Mouse (Mus musculus) embryonic fibroblast, embryonic 13.5 days (primary cell): ENCODE measurements around the gene Gpr34. TPM values are rescaled to one million over a fixed set of nuclear protein-coding genes. Genes with fewer than 3 reads are reported as not detected.

Source experiments
- H3K27ac ChIP-seq: 2 replicates; pipeline ENCODE4 v1.5.1; 2012; ENCODE audit warnings: low read length, control low read depth, inconsistent platforms; ENCODE audit not compliant: insufficient read depth
- H3K4me1 ChIP-seq: 2 replicates; pipeline ENCODE4 v1.6.1; 2011; ENCODE audit warnings: low read length; ENCODE audit not compliant: control insufficient read depth, insufficient read depth
- H3K4me3 ChIP-seq: 2 replicates; pipeline ENCODE4 v1.5.1; 2011; ENCODE audit warnings: mild to moderate bottlenecking, control low read depth, low read length; ENCODE audit not compliant: insufficient read depth
- CTCF ChIP-seq: IDR thresholded peaks from 2 replicates; pipeline ENCODE4 v1.5.1; 2011; ENCODE audit warnings: mild to moderate bottlenecking, control low read depth, low read length, moderate library complexity, borderline replicate concordance; ENCODE audit not compliant: insufficient read depth
- POLR2A ChIP-seq: IDR thresholded peaks from 2 replicates; pipeline ENCODE4 v1.6.1; 2011; ENCODE audit warnings: low read depth, mild to moderate bottlenecking, control low read depth, low read length, moderate library complexity
- polyA plus RNA-seq: library from polyadenylated mRNA; stranded (reverse); fragments of >200 nt; gene quantifications from 2 replicates; pipeline ENCODE4 v1.2.4, GENCODE M21; 2011; ENCODE audit warnings: low read depth; ENCODE audit not compliant: missing spikeins, insufficient read length

The Gpr34 gene
- not detected in 2 replicates for polyA plus RNA-seq

DNA sequence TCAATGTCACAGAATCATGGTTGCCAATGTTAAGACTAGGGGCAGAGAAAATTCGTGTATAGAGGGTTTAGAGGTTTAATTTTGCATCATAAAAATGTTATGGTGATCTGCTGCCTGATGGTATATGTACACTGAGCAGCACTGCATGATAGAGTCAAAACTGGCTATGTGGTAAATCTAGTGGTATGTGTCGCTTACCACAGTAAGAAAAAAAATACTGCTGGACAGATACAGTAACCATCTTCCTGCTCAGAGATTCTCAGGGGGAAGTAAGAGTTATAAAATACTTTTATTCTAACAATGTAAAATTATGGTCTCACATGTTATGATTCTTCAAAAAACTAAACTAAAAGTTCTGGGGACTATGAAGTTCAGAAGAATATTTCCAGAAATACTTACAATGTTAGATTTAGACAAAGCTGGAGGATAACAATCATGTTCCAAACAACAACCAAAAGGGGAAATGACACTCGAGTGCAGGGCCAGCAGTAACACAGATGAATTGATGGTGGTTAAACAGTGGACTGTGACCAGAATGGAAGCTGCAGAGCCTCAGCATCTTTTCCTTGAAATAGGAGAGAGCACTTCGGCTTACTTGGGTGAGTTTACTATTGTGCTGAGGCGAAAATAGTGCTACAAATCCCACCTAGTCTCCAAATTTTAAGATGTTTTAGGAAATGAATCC is at the start of gene Gpr34:
Gpr34 (plus strand) TSS at position 491 of the 685 bp plus-strand sequence.
- TF ChIP-seq POLR2A: no peak
- no peak for TF ChIP-seq CTCF

DNA sequence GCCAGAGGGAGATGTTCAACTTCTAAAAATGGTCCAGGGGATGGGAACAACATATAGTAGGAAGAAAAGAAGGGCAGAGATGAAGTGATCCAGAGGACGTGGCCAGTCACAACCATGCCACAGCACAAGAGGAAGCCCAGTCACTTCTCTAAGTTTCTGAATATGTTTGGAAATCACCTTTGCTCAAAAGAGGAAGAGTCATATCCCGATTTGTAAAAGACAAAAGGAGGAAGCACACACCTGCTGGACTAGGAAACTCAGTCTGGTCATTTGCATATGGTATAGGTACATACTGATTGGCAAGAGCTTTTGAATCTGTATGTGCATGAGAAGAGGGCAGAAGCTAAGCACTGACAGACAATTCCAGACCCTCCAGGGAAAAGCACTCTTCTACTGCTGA is 32.5 kb upstream of the Gpr34 start:
- H3K4me3 ChIP-seq: no peak overlapping the region
- TF ChIP-seq POLR2A (no peak), CTCF (no peak)
- H3K27ac ChIP-seq: no peak overlapping the region
- H3K4me1 ChIP-seq: no peaks in the 10 kb centered on the region

More for the DNA sequence above, at the start of gene Gpr34:
- Histone ChIP-seq H3K27ac (no peak within 1 kb of the TSS), H3K4me3 (no peak within 1 kb of the TSS), H3K4me1 (no peaks in the 10 kb centered on the region; the same call in 1 of the 2 replicates)

DNA sequence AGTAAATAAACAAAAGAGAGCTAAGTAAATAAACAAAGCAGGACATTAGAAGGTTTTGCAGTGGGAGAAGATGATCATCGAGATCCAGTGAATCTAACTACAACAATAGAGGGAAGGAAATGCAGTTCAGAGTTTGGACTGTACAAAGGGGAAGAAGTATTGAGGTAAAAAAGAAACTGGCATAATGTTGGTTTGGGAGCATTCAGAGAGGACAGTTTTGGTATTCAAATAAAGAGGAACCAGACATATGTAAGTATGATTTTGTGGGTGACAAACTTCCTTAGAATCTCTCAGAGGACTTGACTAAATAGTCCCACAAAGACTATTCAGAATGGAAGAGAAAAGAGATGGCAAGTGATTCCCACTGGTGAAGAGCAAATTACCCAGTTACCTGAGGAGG is 31.9 kb upstream of the Gpr34 start:
- no peak overlapping the region for H3K27ac ChIP-seq
- no peak for TF ChIP-seq CTCF
- no peak for TF ChIP-seq POLR2A
- no peak overlapping the region for H3K4me3 ChIP-seq
- no peaks in the 10 kb centered on the region for H3K4me1 ChIP-seq

DNA sequence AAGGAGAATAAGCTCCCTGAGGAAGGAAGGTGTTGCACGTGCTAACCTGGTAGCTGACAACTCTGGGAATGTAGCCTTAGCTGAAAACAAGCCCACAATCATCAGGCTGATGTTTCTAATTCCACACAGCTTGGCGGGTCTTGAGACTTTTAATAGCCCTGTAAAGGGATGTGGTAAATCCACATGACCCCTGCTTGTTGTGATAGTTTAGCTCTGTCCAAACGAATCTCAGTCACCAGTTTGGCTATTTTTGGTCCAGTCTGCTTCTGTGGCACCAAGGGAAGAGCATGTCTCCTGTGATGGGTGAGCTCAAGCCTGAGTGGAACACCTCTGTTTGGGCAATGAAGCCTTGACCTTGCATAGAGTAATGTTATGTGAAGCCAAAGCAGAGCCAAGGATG is 25.1 kb upstream of the Gpr34 start:
- no peak for TF ChIP-seq CTCF
- H3K4me1 ChIP-seq: no peaks in the 10 kb centered on the region
- H3K27ac ChIP-seq: no peak overlapping the region
- H3K4me3 ChIP-seq: no peak overlapping the region

DNA sequence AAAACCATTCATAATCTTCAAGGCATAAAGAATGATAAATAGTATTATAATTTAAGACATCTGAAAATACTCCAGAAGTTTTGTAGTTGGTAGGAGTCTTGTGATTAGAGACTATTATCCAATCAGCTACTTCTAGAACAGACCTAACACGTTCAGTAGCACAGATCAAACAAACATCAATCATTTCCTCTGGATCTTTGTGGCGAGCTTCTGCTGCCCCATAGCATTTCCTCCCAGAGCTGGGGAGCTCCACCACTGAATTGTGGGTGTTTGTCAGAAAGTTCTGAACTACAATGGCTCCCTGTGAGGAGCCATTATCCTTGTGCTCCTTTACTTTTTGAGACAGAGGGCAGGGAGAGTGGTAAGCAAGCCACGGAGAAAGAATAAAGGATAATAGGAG is 24.1 kb upstream of the Gpr34 start:
- Histone ChIP-seq H3K4me3 (no peak overlapping the region), H3K27ac (no peak overlapping the region), H3K4me1 (no peaks in the 10 kb centered on the region)
- TF ChIP-seq CTCF (no peak), POLR2A (no peak)

DNA sequence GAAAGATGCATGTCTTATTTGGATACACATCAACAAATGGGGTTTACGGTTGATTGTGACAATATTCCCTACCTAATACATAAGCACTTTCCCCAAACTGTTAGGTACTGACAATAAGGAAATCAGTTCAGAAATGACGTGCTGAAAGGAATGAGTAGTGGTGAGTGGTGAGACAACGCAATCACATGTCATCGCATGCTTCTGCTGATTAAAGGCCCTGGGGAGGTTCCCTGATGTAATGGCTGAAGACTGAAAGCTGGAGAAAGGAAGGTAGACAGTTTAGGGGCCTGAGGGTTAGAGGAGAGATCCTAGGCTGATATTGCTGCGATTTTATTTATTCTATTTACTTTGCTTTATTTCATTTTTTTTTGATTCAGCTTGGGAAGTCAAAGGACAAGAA is 20.8 kb upstream of the Gpr34 start:
- Histone ChIP-seq H3K4me1 (no peaks in the 10 kb centered on the region), H3K4me3 (no peak overlapping the region), H3K27ac (no peak overlapping the region)
- TF ChIP-seq CTCF (no peak), POLR2A (no peak)

DNA sequence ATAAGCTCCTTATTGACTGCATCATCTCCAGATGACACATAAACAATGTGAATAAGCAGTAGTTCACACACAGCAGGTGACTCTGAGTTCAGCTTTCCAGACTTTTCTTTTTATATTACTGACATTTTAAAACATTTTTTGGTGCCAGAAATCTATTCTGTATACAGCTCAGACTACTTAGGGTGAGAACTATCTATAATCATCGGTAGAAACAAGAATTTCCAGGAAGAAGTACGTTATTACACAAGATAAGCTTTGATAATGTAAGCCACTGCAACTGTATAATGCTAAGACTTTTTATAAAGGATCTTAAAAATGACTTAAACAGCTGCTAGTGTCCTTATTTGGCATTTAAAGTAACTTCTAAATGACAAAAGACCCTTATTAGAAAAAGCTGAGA is 19.8 kb upstream of the Gpr34 start:
- Histone ChIP-seq H3K4me1 (no peaks in the 10 kb centered on the region), H3K27ac (no peak overlapping the region), H3K4me3 (no peak overlapping the region)
- no peak for TF ChIP-seq CTCF
- TF ChIP-seq POLR2A: no peak

DNA sequence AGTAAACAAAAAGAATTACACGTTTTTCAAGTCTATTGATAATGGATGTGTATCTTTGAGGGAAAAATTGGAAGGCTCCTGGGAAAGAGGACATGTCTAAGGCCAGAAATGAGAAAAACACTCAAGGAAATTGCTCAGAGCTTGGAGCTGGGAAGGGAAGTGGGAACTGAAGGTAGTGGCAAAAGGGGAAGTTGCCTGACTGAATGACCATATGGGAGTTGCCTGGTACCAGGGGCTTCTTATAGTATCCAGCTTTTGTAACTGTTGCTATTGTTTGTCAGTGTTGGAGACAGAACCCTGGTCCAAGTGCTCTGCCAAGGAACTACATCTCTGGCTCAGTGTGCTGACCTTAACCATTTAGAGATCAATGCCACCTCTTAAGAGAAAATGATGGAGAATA is 15.2 kb upstream of the Gpr34 start:
- Histone ChIP-seq H3K4me3 (no peak overlapping the region), H3K4me1 (no peaks in the 10 kb centered on the region), H3K27ac (no peak overlapping the region)
- no peak for TF ChIP-seq POLR2A
- no peak for TF ChIP-seq CTCF

DNA sequence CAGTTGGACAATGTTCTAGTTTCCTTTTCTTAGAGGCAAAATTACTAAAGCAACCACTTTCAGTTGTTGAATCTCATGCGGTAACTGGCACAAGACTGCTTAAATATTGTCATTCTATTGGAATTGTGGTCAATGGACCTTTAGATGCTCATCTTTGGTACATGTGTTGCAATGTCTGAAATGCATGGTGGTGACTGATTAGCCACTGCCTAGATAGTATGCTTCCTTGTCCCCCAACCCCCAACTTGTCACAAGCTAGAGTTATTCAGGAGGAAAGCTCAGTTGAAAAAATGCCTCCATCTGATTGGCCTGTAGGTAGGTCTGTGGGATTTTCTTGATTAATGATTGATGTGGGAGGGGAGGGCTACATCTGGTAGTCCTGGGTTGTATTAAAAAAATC is 14.6 kb upstream of the Gpr34 start:
- H3K27ac ChIP-seq: no peak overlapping the region
- H3K4me3 ChIP-seq: no peak overlapping the region
- TF ChIP-seq POLR2A: no peak
- TF ChIP-seq CTCF: no peak
- no peaks in the 10 kb centered on the region for H3K4me1 ChIP-seq

DNA sequence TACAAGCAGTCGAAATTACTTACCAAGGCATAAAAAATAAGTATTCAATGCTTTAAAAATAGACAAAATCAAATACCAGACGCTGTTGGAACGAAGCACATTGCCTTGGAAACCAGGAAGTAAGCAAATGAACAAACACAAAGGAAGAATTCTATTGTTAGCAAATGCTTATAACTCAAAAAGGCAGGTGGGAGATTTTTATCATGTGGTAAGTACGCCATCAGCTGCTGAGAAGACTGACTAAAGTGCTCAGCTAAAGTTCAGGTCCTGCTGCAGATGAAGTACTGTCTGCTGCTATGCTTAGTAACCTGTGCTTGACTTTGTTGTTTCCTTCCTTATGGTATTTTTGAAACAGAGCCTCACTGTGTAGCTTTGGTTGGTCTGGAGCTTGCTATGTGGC is 13.4 kb upstream of the Gpr34 start:
- H3K27ac ChIP-seq: no peak overlapping the region
- H3K4me3 ChIP-seq: no peak overlapping the region
- H3K4me1 ChIP-seq: no peaks in the 10 kb centered on the region
- TF ChIP-seq POLR2A (no peak), CTCF (no peak)
